Mouse (Mus musculus) heart, postnatal 0 days (tissue): Measurements from ENCODE around the gene Nxph3. TPM values are rescaled to one million over a fixed set of nuclear protein-coding genes. Genes with fewer than 3 reads are reported as not detected.

ENCODE experiments used
- ATAC-seq: fragments of 200-750 bp; cut with Nextera tagmentation; 2 replicates; pipeline ENCODE4 v1.8.0; 2017; ENCODE audit warnings: low read depth, moderate number of reproducible peaks, moderate library complexity; ENCODE audit not compliant: insufficient read depth
- DNase-seq: peaks from one replicate; pipeline ENCODE4 v3.0.0-alpha.2; 2016; ENCODE audit warnings: low spot score
- H3K27ac ChIP-seq: fragments of 300-500 bp; sonication (generic); 2 replicates; pipeline ENCODE4 v1.5.1; 2014; ENCODE audit warnings: low read depth, mild to moderate bottlenecking
- H3K27me3 ChIP-seq: fragments of 300-500 bp; sonication (generic); 2 replicates; pipeline ENCODE4 v1.6.1; 2014; ENCODE audit warnings: low read length, mixed read lengths; ENCODE audit not compliant: control insufficient read depth, insufficient read depth
- H3K36me3 ChIP-seq: fragments of 300-500 bp; sonication (generic); replicated peaks from 2 replicates; pipeline ENCODE4 v1.6.1; 2014; ENCODE audit warnings: low read length, mixed read lengths; ENCODE audit not compliant: control insufficient read depth, insufficient read depth
- H3K4me1 ChIP-seq: fragments of 300-500 bp; sonication (generic); 2 replicates; pipeline ENCODE4 v1.6.1; 2014; ENCODE audit warnings: antibody characterized with exemption; ENCODE audit not compliant: control insufficient read depth, insufficient read depth
- H3K4me2 ChIP-seq: fragments of 300-500 bp; sonication (generic); 2 replicates; pipeline ENCODE4 v1.6.1; 2014; ENCODE audit warnings: low read depth, mild to moderate bottlenecking, low read length, moderate library complexity
- H3K4me3 ChIP-seq: fragments of 300-500 bp; sonication (generic); 2 replicates; pipeline ENCODE4 v1.5.1; 2014; ENCODE audit warnings: low read depth, low read length
- H3K9ac ChIP-seq: fragments of 300-500 bp; sonication (generic); replicated peaks from 2 replicates; pipeline ENCODE4 v1.6.1; 2014; ENCODE audit warnings: low read depth, low read length, mixed read lengths
- H3K9me3 ChIP-seq: fragments of 300-500 bp; sonication (generic); replicated peaks from 2 replicates; pipeline ENCODE4 v1.6.1; 2016; ENCODE audit warnings: low read length; ENCODE audit not compliant: control insufficient read depth
- CTCF ChIP-seq: IDR thresholded peaks from 2 replicates; pipeline ENCODE4 v1.5.1; 2016; ENCODE audit warnings: antibody characterized with exemption, control low read depth, low read depth
- EP300 ChIP-seq: IDR thresholded peaks from 2 replicates; pipeline ENCODE4 v1.6.1; 2016; ENCODE audit warnings: antibody characterized with exemption, low read depth
- WGBS: fragments of 180-500 bp; shearing (Covaris S2); extraction: QIAGEN DNeasy Blood & Tissue Kit; methylation state at CpG from one replicate; pipeline ENCODE4 v1.1.7; 2014; 5-methylcytosine and 5-hydroxymethylcytosine counted together
- polyA plus RNA-seq: library from polyadenylated mRNA; unstranded; fragments of >200 nt; fragmentation: Nextera tagmentation; extraction: Ambion mirVana; gene quantifications from 2 replicates; pipeline ENCODE4 v1.2.1, GENCODE M21; 2015
- total RNA-seq: library from RNA; depleted of rRNA; stranded (reverse); fragments of >200 nt; gene quantifications from 2 replicates; pipeline ENCODE4 v1.2.3, GENCODE M21; 2014; ENCODE audit warnings: low replicate concordance

Gene Nxph3
- total and polyA plus RNA-seq, 2 experiments from 2014 or later, result 0.14 TPM; not detected in 1

GRCm38 (mm10) chr11:95527307-95527706 is 12.9 kb upstream of the Nxph3 start:
- Histone ChIP-seq H3K4me2 (no peak overlapping the region), H3K4me3 (no peak overlapping the region), H3K36me3 (no peaks in the 10 kb centered on the region), H3K4me1 (no peaks in the 10 kb centered on the region), H3K27me3 (0 out of 2 replicates have a peak, but pooled peaks cover 2% of the 10 kb centered on the region), H3K9ac (no peak overlapping the region), H3K27ac (no peak overlapping the region), H3K9me3 (no peaks in the 10 kb centered on the region)
- TF ChIP-seq CTCF (no peak), EP300 (no peak)
- ATAC-seq (no peak), DNase-seq (no peak)
- WGBS, result 83% methylated on average over 8 of the region's 8 CpGs

GRCm38 (mm10) chr11:95521563-95521962 is 7.2 kb upstream of the Nxph3 start:
- DNase-seq, result peak; percentile 69
- no peaks in the 10 kb centered on the region for H3K36me3 ChIP-seq
- no peaks in the 10 kb centered on the region for H3K9me3 ChIP-seq
- H3K4me1 ChIP-seq, result no peaks in the 10 kb centered on the region
- peak overlapping the region; percentile 44 for H3K4me2 ChIP-seq
- H3K4me3 ChIP-seq, result 0 out of 2 replicates have a peak overlapping the region, but pooled peaks have one; percentile 12
- no peak overlapping the region for H3K27ac ChIP-seq
- WGBS, result 3% methylated on average over 13 of the region's 13 CpGs
- peaks cover under 1% of the 10 kb centered on the region for H3K27me3 ChIP-seq
- TF ChIP-seq EP300 (no peak), CTCF (peak; percentile 90)
- no peak overlapping the region for H3K9ac ChIP-seq
- peak; percentile 48; the same call in 1 of the 2 replicates for ATAC-seq

GRCm38 (mm10) chr11:95520456-95521072 is 6.2 kb upstream of the Nxph3 start:
- Histone ChIP-seq H3K27ac (no peak overlapping the region), H3K36me3 (no peaks in the 10 kb centered on the region), H3K4me1 (no peaks in the 10 kb centered on the region), H3K4me3 (peak overlapping the region; percentile 30), H3K9ac (no peak overlapping the region), H3K27me3 (peaks cover 10% of the 10 kb centered on the region), H3K9me3 (no peaks in the 10 kb centered on the region), H3K4me2 (peak overlapping the region; percentile 55)
- ATAC-seq (peak; percentile 82), DNase-seq (peak; percentile 89)
- 6% methylated on average over 27 of the region's 27 CpGs for WGBS
- TF ChIP-seq EP300 (no peak), CTCF (peak; percentile 99)

- Histone ChIP-seq H3K36me3 (no peaks in the 10 kb centered on the region), H3K27ac (no peak overlapping the region), H3K9me3 (no peaks in the 10 kb centered on the region), H3K4me2 (no peak overlapping the region), H3K27me3 (peaks cover 16% of the 10 kb centered on the region), H3K9ac (no peak overlapping the region), H3K4me1 (no peaks in the 10 kb centered on the region), H3K4me3 (no peak overlapping the region)
- ATAC-seq (no peak), DNase-seq (no peak)
- 63% methylated on average over 3 of the region's 3 CpGs for WGBS
- TF ChIP-seq CTCF (peak; percentile 14; the same call in 1 of the 2 replicates), EP300 (no peak)
Observed at GRCm38 (mm10) chr11:95519996-95520395, 5.6 kb upstream of the Nxph3 start.

GRCm38 (mm10) chr11:95519299-95519698 is 4.9 kb upstream of the Nxph3 start:
- Histone ChIP-seq H3K4me2 (no peak overlapping the region), H3K9ac (no peak overlapping the region), H3K4me3 (no peak overlapping the region), H3K4me1 (no peaks in the 10 kb centered on the region), H3K27me3 (peaks cover 23% of the 10 kb centered on the region), H3K36me3 (no peaks in the 10 kb centered on the region), H3K27ac (no peak overlapping the region), H3K9me3 (no peaks in the 10 kb centered on the region)
- WGBS, result 54% methylated on average over 10 of the region's 10 CpGs
- no peak for ATAC-seq
- TF ChIP-seq CTCF, result no peak
- no peak for TF ChIP-seq EP300
- DNase-seq, result no peak

- ATAC-seq, result no peak
- 64% methylated on average over 6 of the region's 6 CpGs for WGBS
- no peaks in the 10 kb centered on the region for H3K36me3 ChIP-seq
- no peak for DNase-seq
- H3K4me2 ChIP-seq, result no peak overlapping the region
- no peaks in the 10 kb centered on the region for H3K4me1 ChIP-seq
- no peak overlapping the region for H3K4me3 ChIP-seq
- peaks cover 44% of the 10 kb centered on the region for H3K27me3 ChIP-seq
- TF ChIP-seq EP300 (no peak), CTCF (no peak)
- H3K9ac ChIP-seq, result no peak overlapping the region
- H3K27ac ChIP-seq, result no peak overlapping the region
- no peaks in the 10 kb centered on the region for H3K9me3 ChIP-seq
Observed at GRCm38 (mm10) chr11:95517162-95517561, 2.8 kb upstream of the Nxph3 start.
